Mouse (Mus musculus): ENCODE measurements around the gene Mycbpap. TPM values are rescaled to one million over a fixed set of nuclear protein-coding genes. Genes with fewer than 3 reads are reported as not detected.

The Mycbpap gene
- total RNA-seq, 2 experiments from 2014 or later: 3.2 to 3.8 TPM

DNA sequence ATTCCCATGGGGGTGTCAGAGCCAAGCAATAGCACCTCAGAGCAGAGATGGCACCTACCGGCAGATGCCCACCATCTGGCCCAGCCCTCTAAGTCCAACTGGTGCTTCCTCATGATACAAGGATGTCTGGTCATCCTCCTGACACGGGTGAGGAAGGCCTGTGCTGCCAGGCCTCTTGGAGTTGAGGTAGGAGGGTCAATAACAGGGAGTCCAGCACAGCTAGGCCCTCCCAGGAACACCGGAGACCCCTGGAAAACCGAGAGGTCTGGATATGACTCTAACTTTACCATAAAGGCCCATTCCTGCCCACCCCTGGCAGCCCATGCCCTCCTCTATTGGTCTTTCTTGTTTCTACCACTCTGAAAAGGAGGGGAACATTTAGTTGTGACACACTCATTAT lies 20.9 kb upstream of the Mycbpap start:
- DNase-seq (ENCODE audit: low spot score in 2 of 2): no peak

GRCm38 (mm10) chr11:94539761-94540160 lies 18.2 kb upstream of the Mycbpap start:
- no peak for DNase-seq (ENCODE audit: low spot score in 2 of 2)
- intact Hi-C loops (cut with DNase I): no loop called here

More for the DNA sequence above, 20.9 kb upstream of the Mycbpap start:
- intact Hi-C loops (cut with DNase I): no loop called here

- no peak for DNase-seq (ENCODE audit: low spot score in 2 of 2)
- intact Hi-C loops (cut with DNase I): no loop called here
Observed at GRCm38 (mm10) chr11:94538733-94539292, 17.3 kb upstream of the Mycbpap start.

DNA sequence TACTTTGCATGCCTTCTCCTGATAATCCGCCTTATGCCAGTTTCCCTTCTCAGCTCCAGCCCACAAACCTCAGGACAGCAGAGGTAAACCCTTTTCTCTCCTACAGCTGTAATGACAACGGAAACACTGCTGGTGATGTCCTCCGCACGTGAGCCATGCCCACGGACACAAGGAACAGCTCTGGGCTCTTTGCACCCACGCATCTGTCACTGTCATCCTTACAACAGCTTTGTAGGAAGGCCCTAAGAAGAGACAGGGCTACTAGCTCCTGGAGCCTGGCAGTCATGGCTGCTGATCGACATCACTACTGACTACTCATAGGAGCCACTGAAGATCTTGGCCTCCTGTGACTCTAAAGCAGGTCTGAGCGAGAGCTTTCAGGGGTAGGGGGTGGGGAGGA lies 11.6 kb upstream of the Mycbpap start:
- intact Hi-C loops (cut with DNase I): no loop called here

DNA sequence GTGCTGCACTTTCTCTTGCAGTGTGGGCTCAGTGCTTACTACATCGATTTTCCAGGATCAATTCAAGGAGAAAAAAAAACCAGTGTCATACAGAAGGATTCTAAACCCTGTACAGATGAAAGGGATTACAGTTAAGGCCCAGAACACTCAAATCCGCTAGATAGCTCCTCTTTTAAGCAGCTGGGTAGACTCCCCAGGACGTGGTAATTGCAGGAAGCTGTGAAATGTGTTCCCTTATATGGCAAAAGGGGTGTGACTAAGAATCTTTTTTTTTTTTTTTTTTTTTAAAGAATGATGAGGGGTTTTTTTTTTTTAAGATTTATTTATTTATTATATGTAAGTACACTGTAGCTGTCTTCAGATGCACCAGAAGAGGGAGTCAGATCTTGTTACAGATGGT lies 7.3 kb upstream of the Mycbpap start:
- intact Hi-C loops (cut with DNase I): no loop called here
- no peak for DNase-seq (ENCODE audit: low spot score in 2 of 2)

More for the DNA sequence above, 11.6 kb upstream of the Mycbpap start:
- peak in 1 of 2 experiments; percentile 64 for DNase-seq (ENCODE audit: low spot score in 2 of 2)

- intact Hi-C loops (cut with DNase I): no loop called here
- DNase-seq (ENCODE audit: low spot score in 2 of 2): no peak
Observed at GRCm38 (mm10) chr11:94526171-94526879, 4.8 kb upstream of the Mycbpap start.

DNA sequence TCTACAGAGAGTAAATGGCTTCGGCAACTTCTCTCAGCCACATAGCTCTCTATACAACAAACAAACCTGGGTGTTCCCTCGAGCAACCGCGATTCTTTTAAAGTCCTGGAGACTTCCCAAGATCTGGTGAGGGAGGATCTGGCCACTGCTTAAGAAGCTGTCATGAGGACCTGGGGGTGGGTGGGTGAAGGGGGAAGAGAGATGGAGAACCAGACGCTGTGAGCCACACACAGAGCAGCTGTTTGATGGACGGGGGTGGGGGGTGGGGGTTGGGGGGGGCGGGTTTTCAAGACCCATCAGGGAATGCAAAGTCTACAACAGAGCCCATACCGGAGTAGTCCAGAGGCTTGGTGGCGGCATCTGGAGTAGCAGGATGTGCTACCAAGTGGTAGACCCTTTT lies 8.1 kb downstream of the Mycbpap start:
- intact Hi-C loops (cut with DNase I): no loop called here
- DNase-seq (ENCODE audit: low spot score in 2 of 2): no peak

GRCm38 (mm10) chr11:94508976-94509375 lies 12.6 kb downstream of the Mycbpap start:
- DNase-seq (ENCODE audit: low spot score in 2 of 2): no peak
- intact Hi-C loops (cut with DNase I): no loop called here

- no peak for DNase-seq (ENCODE audit: low spot score in 2 of 2)
- intact Hi-C loops (cut with DNase I): no loop called here
Observed at GRCm38 (mm10) chr11:94501482-94501881, 20.1 kb downstream of the Mycbpap start.

DNA sequence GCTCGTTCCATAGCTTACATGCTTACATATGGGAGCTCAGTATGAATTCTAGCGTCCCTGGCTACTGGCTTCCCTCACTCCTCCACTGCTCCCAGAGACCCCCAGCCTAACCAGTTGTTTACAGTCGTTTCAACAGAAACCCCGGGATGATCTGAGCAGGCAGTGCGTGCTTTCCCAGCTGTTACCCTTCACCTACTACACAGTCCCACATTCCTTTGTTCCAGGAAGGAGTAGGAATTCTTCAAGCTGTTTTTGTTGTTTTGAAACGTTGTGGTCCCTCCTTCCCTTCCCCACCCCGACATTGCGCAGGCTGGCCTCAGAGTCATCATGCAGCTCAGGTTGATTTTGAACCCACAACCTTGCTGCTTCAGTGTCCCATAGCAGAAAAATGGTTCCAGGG lies 21.2 kb downstream of the Mycbpap start:
- DNase-seq (ENCODE audit: low spot score in 2 of 2): no peak
- intact Hi-C loops (cut with DNase I): no loop called here

GRCm38 (mm10) chr11:94499661-94500152 lies 21.8 kb downstream of the Mycbpap start, which contains the start of gene Epn3:
TSS of gene Epn3 (minus strand) at chr11:94499974.
- intact Hi-C loops (cut with DNase I): no loop called here
- no peak for DNase-seq (ENCODE audit: low spot score in 2 of 2)

GRCm38 (mm10) chr11:94499035-94499434 lies 22.5 kb downstream of the Mycbpap start:
- DNase-seq (ENCODE audit: low spot score in 2 of 2): peak in 1 of 2 experiments; percentile 53
- intact Hi-C loops (cut with DNase I): no loop called here

- DNase-seq (ENCODE audit: low spot score in 2 of 2): peak; percentile 61 to 70
- intact Hi-C loops (cut with DNase I): no loop called here
Observed at GRCm38 (mm10) chr11:94498093-94498996, 23.2 kb downstream of the Mycbpap start.

DNA sequence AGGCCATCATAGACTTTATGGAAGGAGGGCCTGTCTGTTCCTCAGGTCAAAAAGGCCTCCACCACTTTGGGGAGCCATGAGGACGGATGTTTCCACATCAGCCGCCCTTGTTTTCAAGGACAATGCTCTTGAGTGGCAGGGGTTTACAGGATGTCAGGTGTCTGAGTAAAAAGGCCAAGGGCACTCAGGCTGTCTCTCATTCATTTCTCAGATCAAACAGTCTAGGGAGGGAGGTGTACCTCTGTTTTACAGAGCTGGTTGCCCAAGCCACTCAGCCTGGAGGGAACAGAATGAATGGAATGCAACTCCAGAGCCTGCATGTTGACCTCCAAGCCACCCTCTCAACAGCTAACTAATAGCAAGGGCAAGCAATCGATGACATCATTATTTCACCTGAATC lies 26.1 kb downstream of the Mycbpap start:
- intact Hi-C loops (cut with DNase I): no loop called here
- no peak for DNase-seq (ENCODE audit: low spot score in 2 of 2)

GRCm38 (mm10) chr11:94491749-94492099 lies 29.8 kb downstream of the Mycbpap start:
- DNase-seq (ENCODE audit: low spot score in 2 of 2): no peak
- intact Hi-C loops (cut with DNase I): no loop called here

DNA sequence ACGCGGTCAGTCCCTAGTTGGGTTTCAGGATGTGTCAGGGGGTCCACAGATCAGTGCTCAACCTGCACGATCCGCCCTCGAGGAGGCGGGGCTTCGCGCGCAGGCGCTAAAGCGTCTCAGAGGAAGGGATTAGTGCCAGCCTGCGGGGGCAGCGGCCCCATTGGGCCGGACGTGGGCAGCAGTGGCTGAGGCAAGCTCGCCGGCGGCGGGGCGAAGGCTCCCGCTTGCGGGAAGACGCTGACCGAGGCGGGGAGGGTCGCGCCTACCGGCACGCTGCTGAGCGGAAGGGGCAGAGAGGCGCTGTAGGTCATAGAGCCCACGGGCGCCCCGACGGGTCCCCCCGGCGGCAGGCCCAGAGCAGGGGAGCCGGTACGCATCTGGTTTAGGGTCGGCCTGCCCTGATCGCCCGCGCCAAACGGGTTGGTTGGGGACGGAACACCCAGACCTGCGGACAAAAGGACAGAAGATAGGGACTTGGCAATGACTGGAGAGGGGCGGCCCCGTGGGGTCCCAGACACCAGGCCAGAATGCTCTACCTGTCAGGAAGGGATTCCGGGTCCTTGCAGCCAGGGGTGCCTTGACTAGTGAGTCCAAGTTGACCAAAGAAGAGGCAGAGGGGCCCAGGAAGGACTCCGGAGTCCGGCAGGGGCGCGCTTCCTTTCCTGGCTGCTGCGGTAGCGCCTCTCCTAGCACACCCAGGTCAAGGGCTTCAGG lies 30.4 kb downstream of the Mycbpap start:
- peak in 1 of 2 experiments; percentile 70 for DNase-seq (ENCODE audit: low spot score in 2 of 2)
- intact Hi-C loops (cut with DNase I): no loop called here

- no peak for DNase-seq (ENCODE audit: low spot score in 2 of 2)
- intact Hi-C loops (cut with DNase I): loop anchor here (5.0 to 10.0 kb wide), 2 partner anchors 255 to 362 kb away; no protein-coding TSS in a partner anchor
Observed at GRCm38 (mm10) chr11:94489745-94490144, 31.8 kb downstream of the Mycbpap start.

DNA sequence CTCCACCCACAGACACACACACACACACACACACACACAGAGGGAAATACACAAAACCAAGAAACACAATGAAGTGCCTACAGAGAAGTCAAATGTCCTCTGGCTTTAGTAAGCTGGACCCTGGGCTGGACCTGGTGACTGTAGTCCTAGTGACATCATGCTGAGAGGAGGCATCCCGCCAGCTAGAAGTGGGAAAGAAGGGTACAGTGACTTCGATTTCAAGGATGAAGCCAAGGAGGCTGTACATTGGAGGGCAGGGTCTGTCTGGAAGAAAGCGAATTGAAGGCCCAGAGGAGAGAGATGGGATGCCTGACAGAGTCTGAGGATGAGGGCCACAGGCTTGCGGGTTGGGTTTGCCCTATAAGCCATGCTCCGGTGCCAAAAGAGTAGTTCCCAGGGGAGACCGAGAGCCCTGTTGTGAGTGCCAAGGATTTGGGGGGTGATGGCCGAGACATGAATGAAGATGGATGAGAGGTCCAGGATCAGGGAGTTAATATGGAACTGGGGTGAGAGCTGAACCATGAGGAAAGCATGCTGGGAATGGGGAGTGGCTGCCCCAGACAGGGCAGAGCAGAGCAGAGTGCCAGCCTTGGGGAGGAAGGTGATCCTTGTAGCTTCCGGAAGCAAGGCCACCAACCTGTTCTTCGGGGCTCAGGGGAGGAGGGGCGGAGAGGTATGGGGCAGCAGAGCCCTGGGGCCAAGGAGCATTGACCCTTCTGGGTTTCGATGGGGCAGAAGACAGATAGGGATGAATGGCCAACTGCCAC lies 32.6 kb downstream of the Mycbpap start:
- intact Hi-C loops (cut with DNase I): loop anchor here (5.0 to 10.0 kb wide), 2 partner anchors 254 to 362 kb away; no protein-coding TSS in a partner anchor
- DNase-seq (ENCODE audit: low spot score in 2 of 2): no peak

All from left cerebral cortex, postnatal 14 days (tissue).